Mouse (Mus musculus) layer of hippocampus, postnatal 14 days (tissue): ENCODE measurements at regions not wholly inside any gene's neighbourhood (a gene's known extent, or its start where the extent isn't known, plus 50 kb on each side); places are given as distances from the start of the nearest gene placed in this dataset.

Experiments
- DNase-seq, 2 experiments: peaks; one replicate each; pipeline ENCODE4 v3.0.0; 2021 to 2022; ENCODE audit warnings: low spot score in 2 of 2, mixed read lengths in 1 of 2

DNA sequence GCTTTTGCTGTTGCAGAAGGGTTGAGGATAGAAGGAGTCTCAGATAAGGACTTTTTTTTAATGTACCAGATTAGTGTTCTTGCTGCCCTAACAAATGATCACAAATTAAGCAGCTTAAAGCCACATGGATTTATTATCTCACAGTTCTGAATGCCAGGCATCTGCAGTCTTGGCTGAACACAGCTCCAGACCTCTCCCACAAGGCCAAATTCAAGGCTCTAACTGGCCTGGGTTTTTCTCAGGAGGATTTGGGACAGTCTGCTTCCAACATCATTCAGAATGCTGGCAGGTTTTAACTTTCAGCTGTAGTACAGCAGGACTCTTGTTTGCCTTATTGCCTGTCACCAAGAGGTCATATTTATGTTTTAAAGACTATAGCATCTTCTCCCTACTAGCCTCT, 329.7 kb upstream of the Chrm2 start:
- no peak for DNase-seq

GRCm38 (mm10) chr6:36060411-36060810, 327.5 kb upstream of the Chrm2 start:
- DNase-seq: no peak

GRCm38 (mm10) chr6:36064919-36065318, 323.0 kb upstream of the Chrm2 start:
- no peak for DNase-seq

- no peak for DNase-seq
These were observed 319.2 kb upstream of the Chrm2 start for GRCm38 (mm10) chr6:36068690-36069089.

DNA sequence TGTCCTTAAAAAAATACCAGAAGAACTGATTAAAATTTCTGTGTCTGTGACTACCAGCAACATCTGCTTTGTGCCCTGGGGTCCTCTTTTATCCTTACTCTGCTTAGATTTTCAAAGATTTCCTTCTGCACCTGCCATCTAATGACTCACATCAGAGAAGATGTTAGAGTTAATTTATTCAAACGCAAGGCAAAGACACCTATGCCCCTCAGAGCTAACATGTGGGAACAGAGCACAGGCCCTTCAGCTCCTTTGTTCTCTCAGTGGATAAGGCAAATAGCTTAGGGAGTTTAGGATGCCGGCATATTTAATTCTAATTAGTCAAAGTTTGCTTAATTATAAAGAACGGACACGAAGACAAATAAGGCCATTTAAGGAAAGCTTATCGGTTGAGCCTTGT, 308.3 kb upstream of the Chrm2 start:
- DNase-seq: no peak

DNA sequence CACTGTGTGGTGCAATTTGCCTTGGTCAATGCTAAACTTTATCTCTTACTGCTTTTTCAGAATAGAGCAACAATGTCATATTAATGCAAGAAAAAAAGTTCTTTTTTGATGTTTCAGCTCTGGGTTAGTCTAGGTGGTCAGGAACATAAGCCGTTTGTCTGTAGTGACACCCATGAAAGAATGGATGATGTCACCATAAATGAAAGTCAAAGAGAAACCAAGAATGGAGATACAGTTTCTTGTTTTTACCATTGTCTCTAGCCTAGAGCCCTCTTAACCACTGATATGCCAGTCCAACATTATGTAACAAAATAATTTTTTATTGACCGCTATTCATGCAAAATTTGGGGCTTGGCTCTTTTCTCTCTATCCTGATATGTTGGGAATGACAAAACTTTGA, 294.3 kb upstream of the Chrm2 start:
- DNase-seq: no peak

GRCm38 (mm10) chr6:36094075-36094474, 293.8 kb upstream of the Chrm2 start:
- DNase-seq: no peak

DNA sequence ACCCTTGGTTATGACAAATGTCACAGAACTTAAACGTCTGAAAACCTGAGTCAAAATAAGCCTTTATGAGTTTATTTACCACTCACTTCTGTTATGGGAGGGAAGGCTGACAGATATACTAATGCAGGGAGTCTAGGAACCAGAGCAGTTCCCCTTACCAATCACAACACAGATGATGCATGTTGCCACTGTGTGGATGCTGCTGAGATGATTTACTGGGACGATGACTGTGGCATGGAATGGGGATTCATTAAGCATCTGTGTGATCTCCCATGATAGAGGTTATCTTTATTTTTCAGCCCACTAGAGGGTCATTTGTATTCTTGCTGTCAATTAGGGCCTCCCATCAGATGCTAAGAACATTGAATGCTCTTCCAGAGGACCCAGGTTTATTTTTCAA, 290.5 kb upstream of the Chrm2 start:
- no peak for DNase-seq

DNA sequence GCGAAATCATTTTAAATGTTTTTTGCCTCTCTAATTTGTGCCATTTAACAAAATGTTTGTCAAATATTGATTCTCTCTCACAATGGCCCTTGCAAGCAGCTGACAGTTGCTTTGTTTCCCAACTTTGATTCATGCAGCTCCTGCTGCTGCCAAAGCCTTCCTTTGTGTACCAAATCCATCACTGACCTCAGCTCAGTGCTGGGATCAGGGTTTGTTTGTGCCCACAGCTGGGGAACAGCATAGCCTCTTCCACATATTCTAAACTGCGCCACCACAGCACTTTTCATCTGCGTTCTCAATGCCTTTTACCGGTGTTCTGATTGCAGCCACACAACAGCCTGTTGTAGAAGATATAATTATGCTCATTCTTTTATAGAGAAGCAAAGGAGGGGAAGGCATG, 289.7 kb upstream of the Chrm2 start:
- DNase-seq: no peak

- no peak for DNase-seq
These were observed 279.1 kb upstream of the Chrm2 start for GRCm38 (mm10) chr6:36108830-36109229.

DNA sequence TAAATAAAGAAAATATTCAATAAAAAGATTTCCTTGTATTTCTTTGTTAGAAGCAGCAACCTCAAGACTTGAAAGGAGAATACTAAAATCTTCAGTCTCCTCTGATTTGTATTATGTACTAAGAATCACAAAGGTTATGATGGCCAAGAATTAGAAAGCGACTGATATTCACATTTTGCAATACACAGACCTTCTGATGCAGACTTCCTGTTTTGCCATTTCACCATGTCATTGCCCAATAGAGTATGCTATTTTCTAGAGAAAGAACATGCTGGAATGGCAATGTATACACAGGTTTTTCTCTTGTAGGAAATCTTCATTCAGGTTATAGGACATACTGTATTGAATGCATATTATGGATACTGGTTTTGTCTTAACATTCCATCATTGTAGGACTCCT, 250.7 kb upstream of the Chrm2 start:
- no peak for DNase-seq

DNA sequence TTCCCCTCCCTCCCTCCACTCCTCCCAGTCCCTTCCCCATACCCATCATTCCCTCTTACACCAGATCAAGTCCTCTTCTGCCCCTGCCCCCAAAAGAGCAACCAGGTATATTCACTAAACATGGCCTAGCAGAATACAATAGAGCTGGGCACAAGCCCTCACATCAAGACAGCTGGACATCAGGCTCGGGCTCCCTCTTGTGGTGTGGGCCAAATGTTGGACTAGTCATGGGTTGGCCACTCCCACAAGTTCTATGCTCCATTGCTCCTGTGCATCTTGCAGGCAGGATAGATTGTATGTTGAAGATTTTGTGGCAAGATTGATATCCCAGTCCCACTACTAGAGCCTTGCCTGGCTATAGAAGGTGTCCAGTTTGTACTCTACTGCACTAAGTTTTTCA, 240.6 kb upstream of the Chrm2 start:
- DNase-seq: no peak

GRCm38 (mm10) chr6:36174514-36174913, 213.4 kb upstream of the Chrm2 start:
- DNase-seq: no peak

DNA sequence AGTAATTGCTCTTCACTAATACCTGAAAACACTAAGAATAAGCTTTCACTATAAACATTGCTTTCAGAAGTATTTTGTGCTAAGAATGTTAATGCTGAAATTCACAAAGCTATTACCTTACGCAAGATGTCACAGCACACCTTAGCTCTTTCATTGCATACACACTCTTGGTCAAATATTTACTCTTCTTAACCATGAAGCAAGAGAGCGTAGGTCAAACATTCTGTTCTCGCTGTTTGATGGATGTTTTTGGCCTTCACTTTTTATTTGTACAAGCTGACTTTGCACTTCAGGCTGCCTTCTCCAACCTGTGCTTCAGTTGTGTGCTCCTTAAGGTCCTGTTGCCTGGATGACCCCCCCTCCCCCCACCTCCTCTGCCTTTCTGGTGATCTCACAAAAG, 212.8 kb upstream of the Chrm2 start:
- no peak for DNase-seq

DNA sequence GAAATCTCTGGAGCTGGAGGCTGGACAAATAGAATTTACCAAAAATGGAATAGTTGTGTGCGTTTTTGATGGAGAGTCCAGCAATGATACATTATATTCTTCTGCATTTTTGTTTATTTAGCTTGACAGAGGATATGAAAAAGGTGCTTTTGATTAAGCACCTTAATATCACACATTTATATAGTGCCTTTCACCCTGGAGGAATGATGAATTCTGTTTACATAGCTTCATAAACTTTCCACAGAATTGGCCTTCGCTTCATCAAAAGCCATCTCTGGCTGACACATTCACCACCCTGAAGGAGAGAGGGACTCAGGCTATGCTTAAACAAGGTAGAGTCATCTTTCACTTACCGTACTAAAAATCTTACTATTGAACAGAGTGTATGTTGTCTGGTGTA, 208.0 kb upstream of the Chrm2 start:
- DNase-seq: no peak

- DNase-seq: no peak
These were observed 205.2 kb upstream of the Chrm2 start for GRCm38 (mm10) chr6:36182698-36183097.

DNA sequence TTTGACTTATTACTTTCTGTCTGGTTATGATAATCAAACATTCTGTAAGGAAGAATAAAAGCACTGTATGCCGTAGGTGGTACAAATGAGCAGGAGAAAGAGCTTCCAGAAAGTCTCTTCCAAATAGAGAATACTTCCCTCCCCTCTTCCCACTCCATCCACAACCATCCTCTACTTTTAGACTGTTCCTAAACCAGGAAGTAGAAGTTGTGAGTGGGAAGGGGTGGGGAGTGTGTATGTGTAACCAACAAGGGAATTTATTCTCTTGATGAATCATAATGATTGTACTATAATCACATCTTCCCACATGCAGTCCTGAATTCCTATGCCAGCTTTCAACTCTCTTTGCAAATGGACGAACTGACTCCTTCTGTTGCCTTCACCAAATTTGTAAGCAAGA, 181.2 kb upstream of the Chrm2 start:
- peak in 1 of 2 experiments; percentile 64 for DNase-seq

GRCm38 (mm10) chr6:36221308-36221707, 166.6 kb upstream of the Chrm2 start:
- DNase-seq: no peak

DNA sequence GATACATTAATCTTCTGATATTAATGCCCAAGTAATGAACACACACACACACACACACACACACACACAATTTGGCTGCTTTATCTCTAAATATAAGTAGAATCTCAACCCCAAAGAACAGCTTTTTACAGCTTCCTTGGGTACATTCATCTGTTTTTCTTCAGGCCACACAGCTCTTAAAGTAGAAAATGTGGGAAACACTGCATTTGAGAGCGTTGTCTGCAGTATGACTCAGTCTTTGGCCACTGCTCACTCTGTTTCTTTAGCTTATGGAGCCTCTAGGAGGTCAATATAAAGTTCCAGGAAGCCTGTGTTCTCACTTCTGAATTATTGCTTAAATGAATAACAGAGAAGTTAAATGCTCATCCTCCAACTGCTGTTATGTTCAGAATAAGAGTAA, 153.4 kb upstream of the Chrm2 start:
- no peak for DNase-seq

GRCm38 (mm10) chr6:36247027-36247426, 140.9 kb upstream of the Chrm2 start:
- no peak for DNase-seq

DNA sequence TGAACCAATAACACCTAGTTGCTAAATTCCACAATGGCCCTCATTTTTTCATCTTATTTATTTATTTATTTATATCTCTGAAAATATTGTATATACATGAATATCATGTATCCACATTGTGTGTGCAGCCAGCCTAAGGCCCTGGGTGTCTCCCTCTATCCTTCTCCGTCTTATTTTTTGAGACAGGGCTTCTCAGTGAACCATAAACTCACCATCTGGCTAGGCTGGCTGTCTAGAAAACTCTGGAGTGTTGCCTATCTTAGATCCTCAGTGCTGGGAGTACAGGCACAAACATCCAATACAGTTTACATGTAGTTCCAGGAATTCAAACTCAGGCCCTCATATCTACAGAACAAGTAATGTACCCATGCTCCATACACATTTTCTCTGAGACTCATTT, 139.7 kb upstream of the Chrm2 start:
- no peak for DNase-seq

GRCm38 (mm10) chr6:36249047-36249446, 138.8 kb upstream of the Chrm2 start:
- DNase-seq: peak in 1 of 2 experiments; percentile 15

DNA sequence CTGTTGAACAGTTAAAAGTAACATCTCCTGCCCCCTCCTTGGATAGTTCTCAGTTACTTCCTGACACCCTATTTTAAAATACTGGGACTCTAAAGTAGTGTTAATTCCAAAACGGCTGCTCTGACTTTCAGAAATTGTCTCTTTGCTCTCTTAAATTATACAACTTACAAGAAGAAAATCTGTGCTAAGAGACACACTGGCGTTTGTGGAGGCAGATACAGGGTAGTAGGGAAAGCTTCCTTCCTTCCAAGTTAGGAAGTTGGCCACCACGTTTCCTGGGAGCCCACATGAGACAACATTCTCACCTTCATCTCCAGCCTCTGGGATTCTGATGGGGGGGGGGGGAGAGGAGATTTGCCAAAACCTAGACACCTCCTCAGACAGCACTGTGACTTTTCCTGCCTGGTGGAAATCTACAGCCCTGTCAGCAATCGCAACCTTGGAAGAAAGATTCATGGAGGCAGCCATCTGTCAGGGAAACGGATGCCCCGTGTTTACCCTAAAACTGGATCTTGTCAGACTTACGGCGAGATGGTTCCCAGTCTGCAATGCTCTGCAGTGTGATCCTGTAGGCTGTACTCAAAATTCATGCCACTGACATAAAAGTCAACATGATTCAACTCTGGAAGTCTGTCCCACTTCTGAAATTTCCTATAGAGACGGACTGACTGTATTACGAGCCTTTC, 121.0 kb upstream of the Chrm2 start:
- no peak for DNase-seq

GRCm38 (mm10) chr6:36286664-36287063, 101.2 kb upstream of the Chrm2 start:
- DNase-seq: no peak
